Mouse (Mus musculus) CH12.LX (cell line): Measurements from ENCODE around the gene Mcm3.

ENCODE experiments used
- CHD1 ChIP-seq: IDR thresholded peaks from 2 replicates; pipeline ENCODE4 v1.6.1; 2012; ENCODE audit warnings: low read depth, low read length, improper control_type of control experiment, inconsistent platforms
- CTCF ChIP-seq, 2 experiments: IDR thresholded peaks in 1 of 2; conservative IDR thresholded peaks in 1 of 2; 2 replicates each; pipeline ENCODE4 v1.5.1; 2011 to 2012; ENCODE audit warnings: low read depth in 2 of 2, low read length in 2 of 2, improper control_type of control experiment in 1 of 2, inconsistent platforms in 1 of 2, mild to moderate bottlenecking in 1 of 2, moderate library complexity in 1 of 2
- EP300 ChIP-seq: IDR thresholded peaks from 2 replicates; pipeline ENCODE4 v1.6.1; 2011; ENCODE audit warnings: low read length, improper control_type of control experiment
- ETS1 ChIP-seq: conservative IDR thresholded peaks from 2 replicates; pipeline ENCODE4 v1.6.1; 2012; ENCODE audit warnings: low read depth, mild to moderate bottlenecking, inconsistent platforms, low read length, improper control_type of control experiment, moderate library complexity
- JUN ChIP-seq: IDR thresholded peaks from 2 replicates; pipeline ENCODE4 v1.6.1; 2011; ENCODE audit warnings: low read depth, mild to moderate bottlenecking, low read length, improper control_type of control experiment, moderate library complexity; ENCODE audit not compliant: insufficient read depth
- KAT2A ChIP-seq: IDR thresholded peaks from 2 replicates; pipeline ENCODE4 v1.6.1; 2012; ENCODE audit warnings: low read length, improper control_type of control experiment, inconsistent platforms; ENCODE audit not compliant: insufficient replicate concordance
- MAX ChIP-seq: IDR thresholded peaks from 2 replicates; pipeline ENCODE4 v1.6.1; 2011; ENCODE audit warnings: low read length, improper control_type of control experiment
- NRF1 ChIP-seq: IDR thresholded peaks from 2 replicates; pipeline ENCODE4 v1.6.1; 2014; ENCODE audit warnings: low read depth, mild to moderate bottlenecking, inconsistent platforms, low read length, improper control_type of control experiment, moderate library complexity
- POLR2A ChIP-seq: IDR thresholded peaks from 2 replicates; pipeline ENCODE4 v1.6.1; 2011; ENCODE audit warnings: low read depth, mild to moderate bottlenecking, improper control_type of control experiment, low read length
- POLR2AphosphoS2 ChIP-seq: IDR thresholded peaks from 2 replicates; pipeline ENCODE4 v1.6.1; 2011; ENCODE audit warnings: low read depth, low read length, improper control_type of control experiment
- UBTF ChIP-seq: IDR thresholded peaks from 2 replicates; pipeline ENCODE4 v1.6.1; 2012; ENCODE audit warnings: low read depth, mild to moderate bottlenecking, inconsistent platforms, low read length, improper control_type of control experiment, moderate library complexity
- USF1 ChIP-seq: IDR thresholded peaks from 2 replicates; pipeline ENCODE4 v1.6.1; 2014; ENCODE audit warnings: low read depth, mild to moderate bottlenecking, inconsistent platforms, low read length, improper control_type of control experiment

GRCm38 (mm10) chr1:20778366-20778765 lies 41.7 kb downstream of the Mcm3 start:
- no peak for TF ChIP-seq USF1
- no peak for TF ChIP-seq UBTF
- no peak for TF ChIP-seq CTCF (conservative IDR thresholded peaks at IDR 0.05 in 1 of 2, IDR thresholded peaks at IDR 0.05 in 1 of 2; ENCODE audit: low read depth in 2 of 2, low read length in 2 of 2)
- no peak for TF ChIP-seq ETS1
- TF ChIP-seq KAT2A = no peak
- no peak for TF ChIP-seq JUN
- no peak for TF ChIP-seq CHD1
- no peak for TF ChIP-seq MAX
- TF ChIP-seq EP300 = no peak
- TF ChIP-seq POLR2AphosphoS2 = no peak
- TF ChIP-seq POLR2A = no peak
- no peak for TF ChIP-seq NRF1
